Mouse (Mus musculus) T-helper 17 cell (primary cell): ENCODE data around the gene Zfp771.

Experiments used
- in situ Hi-C, 2 experiments: fragments of 300-600 bp; cut with MboI, MseI; formaldehyde crosslinking; loops; 1 replicate in 1 of 2; 2 replicates in 1 of 2; pipeline ENCODE4 v1.15.1; 2025; ENCODE audit warnings: high pct_unique_total_duplicates in 2 of 2

Gene Zfp771

GRCm38 (mm10) chr7:127216307-127216706 is 27.8 kb upstream of the Zfp771 start:
- in situ Hi-C loops, result loop anchor here in 1 of 2 experiments (10.0 kb wide), 3 partner anchors 422 to 1732 kb away; partner anchors contain the start of genes Atxn2l, Fam57b and Ppp4c

- in situ Hi-C loops, result loop anchor here in 1 of 2 experiments (10.0 kb wide), 3 partner anchors 423 to 1733 kb away; partner anchors contain the start of genes Atxn2l, Fam57b and Ppp4c
These were observed 26.6 kb upstream of the Zfp771 start for GRCm38 (mm10) chr7:127217475-127217874.

- in situ Hi-C loops, result loop anchor here in 1 of 2 experiments (10.0 kb wide), 3 partner anchors 423 to 1733 kb away; partner anchors contain the start of genes Atxn2l, Fam57b and Ppp4c
These were observed 26.0 kb upstream of the Zfp771 start for GRCm38 (mm10) chr7:127217901-127218642.

- in situ Hi-C loops, result loop anchor here in 1 of 2 experiments (10.0 kb wide), 3 partner anchors 424 to 1734 kb away; partner anchors contain the start of genes Atxn2l, Fam57b and Ppp4c
These were observed 25.4 kb upstream of the Zfp771 start for GRCm38 (mm10) chr7:127218670-127219069.

- in situ Hi-C loops, result no loop called here
These were observed 23.6 kb upstream of the Zfp771 start for GRCm38 (mm10) chr7:127220440-127220839.

- in situ Hi-C loops, result no loop called here
These were observed 21.0 kb upstream of the Zfp771 start for GRCm38 (mm10) chr7:127223106-127223505.

- in situ Hi-C loops, result no loop called here
These were observed 20.3 kb upstream of the Zfp771 start for GRCm38 (mm10) chr7:127223515-127224478.

- in situ Hi-C loops, result loop anchor here in 1 of 2 experiments (25.0 kb wide), 1 partner anchor 1163 kb away; no protein-coding TSS in a partner anchor
These were observed 19.5 kb upstream of the Zfp771 start for GRCm38 (mm10) chr7:127224616-127225015.

GRCm38 (mm10) chr7:127225147-127225995 is 18.7 kb upstream of the Zfp771 start:
- in situ Hi-C loops, result loop anchor here in 1 of 2 experiments (25.0 kb wide), 1 partner anchor 1162 kb away; no protein-coding TSS in a partner anchor

GRCm38 (mm10) chr7:127228615-127229303 is 15.3 kb upstream of the Zfp771 start:
- in situ Hi-C loops, result loop anchor here in 1 of 2 experiments (25.0 kb wide), 1 partner anchor 1159 kb away; no protein-coding TSS in a partner anchor

GRCm38 (mm10) chr7:127231376-127231775 is 12.7 kb upstream of the Zfp771 start:
- in situ Hi-C loops, result loop anchor here (5.0 to 25.0 kb wide), 2 partner anchors 1156 to 1181 kb away; no protein-coding TSS in a partner anchor

GRCm38 (mm10) chr7:127231826-127232621 is 12.1 kb upstream of the Zfp771 start:
- in situ Hi-C loops, result loop anchor here (5.0 to 25.0 kb wide), 2 partner anchors 1155 to 1180 kb away; no protein-coding TSS in a partner anchor

GRCm38 (mm10) chr7:127232622-127233367 is 11.3 kb upstream of the Zfp771 start, which contains the start of the genes Zfp553 and Sept1:
TSS of gene Zfp553 (plus strand) at chr7:127233061.
TSS of gene Sept1 (minus strand) at chr7:127233130.
- in situ Hi-C loops, result loop anchor here (5.0 to 25.0 kb wide), 2 partner anchors 1155 to 1180 kb away; no protein-coding TSS in a partner anchor

- in situ Hi-C loops, result loop anchor here (5.0 to 25.0 kb wide), 2 partner anchors 1154 to 1179 kb away; no protein-coding TSS in a partner anchor
These were observed 10.7 kb upstream of the Zfp771 start for GRCm38 (mm10) chr7:127233368-127233749.

GRCm38 (mm10) chr7:127233765-127234164 is 10.3 kb upstream of the Zfp771 start:
- in situ Hi-C loops, result loop anchor here (5.0 to 25.0 kb wide), 2 partner anchors 1154 to 1179 kb away; no protein-coding TSS in a partner anchor

- in situ Hi-C loops, result loop anchor here (5.0 to 25.0 kb wide), 2 partner anchors 1153 to 1178 kb away; no protein-coding TSS in a partner anchor
These were observed 9.3 kb upstream of the Zfp771 start for GRCm38 (mm10) chr7:127234777-127235176.

- in situ Hi-C loops, result loop anchor here in 1 of 2 experiments (25.0 kb wide), 1 partner anchor 1144 kb away; no protein-coding TSS in a partner anchor
These were observed 660 bp upstream of the Zfp771 start for GRCm38 (mm10) chr7:127243361-127243867.
